Mouse (Mus musculus): ENCODE data around the gene Tmem269. TPM values are rescaled to one million over a fixed set of nuclear protein-coding genes. Genes with fewer than 3 reads are reported as not detected.

Gene Tmem269
- polyA plus RNA-seq, 1 experiment from 2014 or later: 0.20 TPM

GRCm38 (mm10) chr4:119173851-119174453 lies 44.1 kb downstream of the Tmem269 start, which contains the start of gene Zfp691:
Gene Zfp691 (minus strand): TSS chr4:119174195.
- Histone ChIP-seq H3K4me1 (ENCODE audit: control insufficient read depth, insufficient read depth, low read depth, low read length) (peaks cover 13% of the 10 kb centered on the region), H3K9me3 (ENCODE audit: control insufficient read depth, low read length) (no peaks in the 10 kb centered on the region), H3K27ac (ENCODE audit: low read depth, low read length) (peak within 1 kb of the TSS; percentile 74), H3K4me2 (ENCODE audit: low read length) (peak within 1 kb of the TSS; percentile 84), H3K27me3 (replicated peaks; ENCODE audit: control insufficient read depth, insufficient read depth, low read length) (no peaks in the 10 kb centered on the region), H3K9ac (ENCODE audit: low read depth, low read length) (peak within 1 kb of the TSS; percentile 83), H3K4me3 (ENCODE audit: low read length) (peak within 1 kb of the TSS; percentile 62), H3K36me3 (ENCODE audit: control insufficient read depth, insufficient read depth, low read length) (no peaks in the 10 kb centered on the region; the same call in 1 of the 2 replicates)
- peak; percentile 100 for ATAC-seq
- WGBS: under 1% methylated on average over 40 of the region's 40 CpGs

GRCm38 (mm10) chr4:119172919-119173650 lies 44.9 kb downstream of the Tmem269 start:
- H3K4me2 ChIP-seq (ENCODE audit: low read length): peak overlapping the region; percentile 84
- ATAC-seq: no peak
- no peaks in the 10 kb centered on the region for H3K9me3 ChIP-seq (ENCODE audit: control insufficient read depth, low read length)
- peak overlapping the region; percentile 62 for H3K4me3 ChIP-seq (ENCODE audit: low read length)
- H3K9ac ChIP-seq (ENCODE audit: low read depth, low read length): peak overlapping the region; percentile 83
- no peaks in the 10 kb centered on the region for H3K27me3 ChIP-seq (replicated peaks; ENCODE audit: control insufficient read depth, insufficient read depth, low read length)
- H3K27ac ChIP-seq (ENCODE audit: low read depth, low read length): peak overlapping the region; percentile 74
- WGBS: 38% methylated on average over 18 of the region's 18 CpGs
- H3K4me1 ChIP-seq (ENCODE audit: control insufficient read depth, insufficient read depth, low read depth, low read length): peaks cover 13% of the 10 kb centered on the region
- no peaks in the 10 kb centered on the region; the same call in 1 of the 2 replicates for H3K36me3 ChIP-seq (ENCODE audit: control insufficient read depth, insufficient read depth, low read length)

- Histone ChIP-seq H3K36me3 (ENCODE audit: control insufficient read depth, insufficient read depth, low read length) (no peaks in the 10 kb centered on the region; the same call in 1 of the 2 replicates), H3K27me3 (replicated peaks; ENCODE audit: control insufficient read depth, insufficient read depth, low read length) (no peaks in the 10 kb centered on the region), H3K9ac (ENCODE audit: low read depth, low read length) (no peak overlapping the region), H3K4me3 (ENCODE audit: low read length) (no peak overlapping the region), H3K9me3 (ENCODE audit: control insufficient read depth, low read length) (no peaks in the 10 kb centered on the region), H3K4me2 (ENCODE audit: low read length) (no peak overlapping the region), H3K4me1 (ENCODE audit: control insufficient read depth, insufficient read depth, low read depth, low read length) (peaks cover 2% of the 10 kb centered on the region), H3K27ac (ENCODE audit: low read depth, low read length) (no peak overlapping the region)
- WGBS: 2% methylated on average over 4 of the region's 4 CpGs
- ATAC-seq: peak; percentile 53; the same call in 1 of the 2 replicates
These were observed 50.4 kb downstream of the Tmem269 start for GRCm38 (mm10) chr4:119167663-119168062.

- 92% methylated on average over 4 of the region's 4 CpGs for WGBS
- no peaks in the 10 kb centered on the region for H3K9me3 ChIP-seq (ENCODE audit: control insufficient read depth, low read length)
- H3K4me1 ChIP-seq (ENCODE audit: control insufficient read depth, insufficient read depth, low read depth, low read length): no peaks in the 10 kb centered on the region
- no peak overlapping the region for H3K9ac ChIP-seq (ENCODE audit: low read depth, low read length)
- H3K27ac ChIP-seq (ENCODE audit: low read depth, low read length): no peak overlapping the region
- H3K4me2 ChIP-seq (ENCODE audit: low read length): no peak overlapping the region
- H3K36me3 ChIP-seq (ENCODE audit: control insufficient read depth, insufficient read depth, low read length): no peaks in the 10 kb centered on the region; the same call in 1 of the 2 replicates
- H3K4me3 ChIP-seq (ENCODE audit: low read length): no peak overlapping the region
- no peak for ATAC-seq
- H3K27me3 ChIP-seq (replicated peaks; ENCODE audit: control insufficient read depth, insufficient read depth, low read length): no peaks in the 10 kb centered on the region
These were observed 50.9 kb downstream of the Tmem269 start for GRCm38 (mm10) chr4:119167068-119167467.

GRCm38 (mm10) chr4:119165916-119166315 lies 52.1 kb downstream of the Tmem269 start:
- Histone ChIP-seq H3K27me3 (replicated peaks; ENCODE audit: control insufficient read depth, insufficient read depth, low read length) (no peaks in the 10 kb centered on the region), H3K4me2 (ENCODE audit: low read length) (no peak overlapping the region), H3K36me3 (ENCODE audit: control insufficient read depth, insufficient read depth, low read length) (no peaks in the 10 kb centered on the region; the same call in 1 of the 2 replicates), H3K4me1 (ENCODE audit: control insufficient read depth, insufficient read depth, low read depth, low read length) (no peaks in the 10 kb centered on the region), H3K9me3 (ENCODE audit: control insufficient read depth, low read length) (no peaks in the 10 kb centered on the region), H3K27ac (ENCODE audit: low read depth, low read length) (no peak overlapping the region), H3K4me3 (ENCODE audit: low read length) (no peak overlapping the region), H3K9ac (ENCODE audit: low read depth, low read length) (no peak overlapping the region)
- ATAC-seq: no peak
- 86% methylated on average over 7 of the region's 7 CpGs for WGBS

GRCm38 (mm10) chr4:119162990-119163389 lies 55.0 kb downstream of the Tmem269 start:
- Histone ChIP-seq H3K27ac (ENCODE audit: low read depth, low read length) (no peak overlapping the region), H3K27me3 (replicated peaks; ENCODE audit: control insufficient read depth, insufficient read depth, low read length) (no peaks in the 10 kb centered on the region), H3K9ac (ENCODE audit: low read depth, low read length) (no peak overlapping the region), H3K36me3 (ENCODE audit: control insufficient read depth, insufficient read depth, low read length) (no peaks in the 10 kb centered on the region), H3K9me3 (ENCODE audit: control insufficient read depth, low read length) (no peaks in the 10 kb centered on the region), H3K4me3 (ENCODE audit: low read length) (no peak overlapping the region), H3K4me2 (ENCODE audit: low read length) (no peak overlapping the region), H3K4me1 (ENCODE audit: control insufficient read depth, insufficient read depth, low read depth, low read length) (no peaks in the 10 kb centered on the region)
- 76% methylated on average over 4 of the region's 4 CpGs for WGBS
- ATAC-seq: no peak

- no peak overlapping the region for H3K9ac ChIP-seq (ENCODE audit: low read depth, low read length)
- ATAC-seq: no peak
- H3K4me3 ChIP-seq (ENCODE audit: low read length): no peak overlapping the region
- H3K27ac ChIP-seq (ENCODE audit: low read depth, low read length): no peak overlapping the region
- no peak overlapping the region for H3K4me2 ChIP-seq (ENCODE audit: low read length)
- WGBS: 77% methylated on average over 3 of the region's 3 CpGs
- H3K4me1 ChIP-seq (ENCODE audit: control insufficient read depth, insufficient read depth, low read depth, low read length): no peaks in the 10 kb centered on the region
- no peaks in the 10 kb centered on the region for H3K36me3 ChIP-seq (ENCODE audit: control insufficient read depth, insufficient read depth, low read length)
- no peaks in the 10 kb centered on the region for H3K27me3 ChIP-seq (replicated peaks; ENCODE audit: control insufficient read depth, insufficient read depth, low read length)
- H3K9me3 ChIP-seq (ENCODE audit: control insufficient read depth, low read length): no peaks in the 10 kb centered on the region
These were observed 56.7 kb downstream of the Tmem269 start for GRCm38 (mm10) chr4:119161358-119161757.

- no peak overlapping the region for H3K27ac ChIP-seq (ENCODE audit: low read depth, low read length)
- no peaks in the 10 kb centered on the region for H3K9me3 ChIP-seq (ENCODE audit: control insufficient read depth, low read length)
- H3K36me3 ChIP-seq (ENCODE audit: control insufficient read depth, insufficient read depth, low read length): no peaks in the 10 kb centered on the region
- no peaks in the 10 kb centered on the region for H3K27me3 ChIP-seq (replicated peaks; ENCODE audit: control insufficient read depth, insufficient read depth, low read length)
- H3K4me3 ChIP-seq (ENCODE audit: low read length): no peak overlapping the region
- no peak overlapping the region for H3K4me2 ChIP-seq (ENCODE audit: low read length)
- 88% methylated on average over 5 of the region's 5 CpGs for WGBS
- H3K9ac ChIP-seq (ENCODE audit: low read depth, low read length): no peak overlapping the region
- H3K4me1 ChIP-seq (ENCODE audit: control insufficient read depth, insufficient read depth, low read depth, low read length): no peaks in the 10 kb centered on the region
- no peak for ATAC-seq
These were observed 60.1 kb downstream of the Tmem269 start for GRCm38 (mm10) chr4:119157891-119158290.

GRCm38 (mm10) chr4:119157186-119157585 lies 60.8 kb downstream of the Tmem269 start:
- ATAC-seq: no peak
- Histone ChIP-seq H3K36me3 (ENCODE audit: control insufficient read depth, insufficient read depth, low read length) (no peaks in the 10 kb centered on the region), H3K4me2 (ENCODE audit: low read length) (no peak overlapping the region), H3K27me3 (replicated peaks; ENCODE audit: control insufficient read depth, insufficient read depth, low read length) (no peaks in the 10 kb centered on the region), H3K27ac (ENCODE audit: low read depth, low read length) (no peak overlapping the region), H3K4me1 (ENCODE audit: control insufficient read depth, insufficient read depth, low read depth, low read length) (no peaks in the 10 kb centered on the region), H3K4me3 (ENCODE audit: low read length) (no peak overlapping the region), H3K9ac (ENCODE audit: low read depth, low read length) (no peak overlapping the region), H3K9me3 (ENCODE audit: control insufficient read depth, low read length) (no peaks in the 10 kb centered on the region)
- WGBS: 36% methylated on average over 2 of the region's 2 CpGs
